Mouse (Mus musculus) CH12.LX (cell line): ENCODE data around the gene Lama5. TPM values are rescaled to one million over a fixed set of nuclear protein-coding genes. Genes with fewer than 3 reads are reported as not detected.

ENCODE experiments used
- DNase-seq: peaks from one replicate; pipeline ENCODE4 v3.0.0-alpha.2; 2013; ENCODE audit errors: extremely low read depth
- H3K27ac ChIP-seq: 2 replicates; pipeline ENCODE4 v1.5.1; 2012; ENCODE audit warnings: low read depth, mild to moderate bottlenecking, control low read depth, moderate library complexity; ENCODE audit not compliant: insufficient read depth
- H3K27me3 ChIP-seq: replicated peaks from 2 replicates; pipeline ENCODE3; 2012; ENCODE audit warnings: inconsistent platforms
- H3K36me3 ChIP-seq, 2 experiments: replicated peaks in 1 of 2; 2 replicates each; pipeline versions ENCODE3 to v1.6.1; 2012; ENCODE audit warnings: inconsistent platforms in 1 of 2, low read length in 1 of 2, mild to moderate bottlenecking in 1 of 2, mixed read lengths in 1 of 2, moderate library complexity in 1 of 2; ENCODE audit not compliant: control insufficient read depth in 1 of 2, insufficient read depth in 1 of 2
- H3K4me1 ChIP-seq, 2 experiments: 2 replicates each; pipeline ENCODE4 v1.6.1; 2012; ENCODE audit warnings: inconsistent platforms in 1 of 2, moderate library complexity in 1 of 2; ENCODE audit not compliant: insufficient read depth in 2 of 2, control insufficient read depth in 1 of 2
- H3K4me2 ChIP-seq: 2 replicates; pipeline ENCODE4 v1.6.1; 2012; ENCODE audit warnings: low read depth, mild to moderate bottlenecking, control low read depth; ENCODE audit not compliant: poor library complexity, insufficient read depth, severe bottlenecking
- H3K4me3 ChIP-seq, 3 experiments: fragments of 150-350 bp in 1 of 3; sonication (generic) in 1 of 3; replicated peaks in 1 of 3; 2 replicates each; pipeline versions ENCODE3 to v1.5.1; 2011 to 2012; ENCODE audit warnings: low read depth in 2 of 3, low read length in 2 of 3, mild to moderate bottlenecking in 2 of 3, moderate library complexity in 2 of 3, control low read depth in 1 of 3, improper control_type of control experiment in 1 of 3, inconsistent platforms in 1 of 3, mixed read lengths in 1 of 3; ENCODE audit not compliant: poor library complexity in 1 of 3
- H3K79me2 ChIP-seq: replicated peaks from 2 replicates; pipeline ENCODE4 v1.6.1; 2012; ENCODE audit warnings: mild to moderate bottlenecking, moderate library complexity; ENCODE audit not compliant: control insufficient read depth, poor library complexity, insufficient read depth, severe bottlenecking; ENCODE audit errors: extremely low read depth
- H3K9ac ChIP-seq: 2 replicates; pipeline ENCODE4 v1.6.1; 2012; ENCODE audit warnings: low read depth, mild to moderate bottlenecking, control low read depth, moderate library complexity; ENCODE audit not compliant: insufficient read depth
- H3K9me3 ChIP-seq: replicated peaks from 2 replicates; pipeline ENCODE3; 2012; ENCODE audit warnings: low read length, inconsistent platforms, mixed read lengths
- BHLHE40 ChIP-seq: IDR thresholded peaks from 2 replicates; pipeline ENCODE4 v1.6.1; 2011; ENCODE audit warnings: mild to moderate bottlenecking, low read depth, low read length, improper control_type of control experiment
- E2F4 ChIP-seq: IDR thresholded peaks from 2 replicates; pipeline ENCODE4 v1.6.1; 2011; ENCODE audit warnings: low read depth, low read length, improper control_type of control experiment; ENCODE audit not compliant: insufficient replicate concordance
- EP300 ChIP-seq: IDR thresholded peaks from 2 replicates; pipeline ENCODE4 v1.6.1; 2011; ENCODE audit warnings: low read length, improper control_type of control experiment
- ETS1 ChIP-seq: conservative IDR thresholded peaks from 2 replicates; pipeline ENCODE4 v1.6.1; 2012; ENCODE audit warnings: low read depth, mild to moderate bottlenecking, inconsistent platforms, low read length, improper control_type of control experiment, moderate library complexity
- KAT2A ChIP-seq: IDR thresholded peaks from 2 replicates; pipeline ENCODE4 v1.6.1; 2012; ENCODE audit warnings: low read length, improper control_type of control experiment, inconsistent platforms; ENCODE audit not compliant: insufficient replicate concordance
- MAFK ChIP-seq: IDR thresholded peaks from 2 replicates; pipeline ENCODE4 v1.6.1; 2011; ENCODE audit warnings: low read length, improper control_type of control experiment; ENCODE audit not compliant: insufficient replicate concordance
- MAX ChIP-seq: IDR thresholded peaks from 2 replicates; pipeline ENCODE4 v1.6.1; 2011; ENCODE audit warnings: low read length, improper control_type of control experiment
- MAZ ChIP-seq: IDR thresholded peaks from 2 replicates; pipeline ENCODE4 v1.6.1; 2012; ENCODE audit warnings: low read depth, mild to moderate bottlenecking, inconsistent platforms, low read length, improper control_type of control experiment, moderate library complexity
- MEF2A ChIP-seq: IDR thresholded peaks from 2 replicates; pipeline ENCODE4 v1.6.1; 2014; ENCODE audit warnings: low read depth, mild to moderate bottlenecking, inconsistent platforms, low read length, improper control_type of control experiment, borderline replicate concordance
- MXI1 ChIP-seq: IDR thresholded peaks from 2 replicates; pipeline ENCODE4 v1.6.1; 2011; ENCODE audit warnings: mild to moderate bottlenecking, low read depth, low read length, improper control_type of control experiment
- NRF1 ChIP-seq: IDR thresholded peaks from 2 replicates; pipeline ENCODE4 v1.6.1; 2014; ENCODE audit warnings: low read depth, mild to moderate bottlenecking, inconsistent platforms, low read length, improper control_type of control experiment, moderate library complexity
- PAX5 ChIP-seq: IDR thresholded peaks from 2 replicates; pipeline ENCODE4 v1.6.1; 2012; ENCODE audit warnings: low read length, inconsistent platforms, mixed read lengths
- POLR2A ChIP-seq: IDR thresholded peaks from 2 replicates; pipeline ENCODE4 v1.6.1; 2011; ENCODE audit warnings: low read depth, mild to moderate bottlenecking, improper control_type of control experiment, low read length
- POLR2AphosphoS2 ChIP-seq: IDR thresholded peaks from 2 replicates; pipeline ENCODE4 v1.6.1; 2011; ENCODE audit warnings: low read depth, low read length, improper control_type of control experiment
- RAD21 ChIP-seq: IDR thresholded peaks from 2 replicates; pipeline ENCODE4 v1.6.1; 2011; ENCODE audit warnings: low read depth, mild to moderate bottlenecking, low read length, improper control_type of control experiment, moderate library complexity
- RCOR1 ChIP-seq: conservative IDR thresholded peaks from 2 replicates; pipeline ENCODE4 v1.6.1; 2012; ENCODE audit warnings: low read depth, mild to moderate bottlenecking, inconsistent platforms, low read length, improper control_type of control experiment
- SIN3A ChIP-seq: IDR thresholded peaks from 2 replicates; pipeline ENCODE4 v1.6.1; 2012; ENCODE audit warnings: low read length, improper control_type of control experiment, inconsistent platforms
- TCF12 ChIP-seq: IDR thresholded peaks from 2 replicates; pipeline ENCODE4 v1.6.1; 2014; ENCODE audit warnings: low read depth, mild to moderate bottlenecking, inconsistent platforms, low read length, improper control_type of control experiment
- UBTF ChIP-seq: IDR thresholded peaks from 2 replicates; pipeline ENCODE4 v1.6.1; 2012; ENCODE audit warnings: low read depth, mild to moderate bottlenecking, inconsistent platforms, low read length, improper control_type of control experiment, moderate library complexity
- USF1 ChIP-seq: IDR thresholded peaks from 2 replicates; pipeline ENCODE4 v1.6.1; 2014; ENCODE audit warnings: low read depth, mild to moderate bottlenecking, inconsistent platforms, low read length, improper control_type of control experiment
- USF2 ChIP-seq: conservative IDR thresholded peaks from 2 replicates; pipeline ENCODE4 v1.6.1; 2011; ENCODE audit warnings: low read depth, low read length, improper control_type of control experiment
- ZC3H11A ChIP-seq: IDR thresholded peaks from 2 replicates; pipeline ENCODE4 v1.6.1; 2012; ENCODE audit warnings: low read depth, mild to moderate bottlenecking, inconsistent platforms, low read length, improper control_type of control experiment
- ZKSCAN1 ChIP-seq: IDR thresholded peaks from 2 replicates; pipeline ENCODE4 v1.6.1; 2012; ENCODE audit warnings: low read depth, inconsistent platforms, low read length, improper control_type of control experiment, borderline replicate concordance
- ZMIZ1 ChIP-seq: IDR thresholded peaks from 2 replicates; pipeline ENCODE4 v1.6.1; 2012; ENCODE audit warnings: low read depth, mild to moderate bottlenecking, inconsistent platforms, low read length, improper control_type of control experiment
- dilution Hi-C: fragments of 300-500 bp; cut with MboI; formaldehyde crosslinking; loops from 2 replicates; pipeline ENCODE4 v1.14.3; 2020; ENCODE audit warnings: low sequenced_read_pairs; ENCODE audit not compliant: extremely low pct_unique_long_range_greater_than_20kb, extremely low pct_ligation_motif_present
- in situ Hi-C: fragments of 300-500 bp; cut with MboI; formaldehyde crosslinking; loops from 3 replicates; pipeline ENCODE4 v1.14.3; 2019; ENCODE audit warnings: low sequenced_read_pairs, low pct_ligation_motif_present, low pct_unique_long_range_greater_than_20kb, mixed read lengths
- polyA plus RNA-seq: library from polyadenylated mRNA; unstranded; fragments of >175 nt; gene quantifications from 2 replicates; pipeline ENCODE4 v1.2.1, GENCODE M21; 2012; ENCODE audit warnings: low read depth; ENCODE audit not compliant: insufficient read length
- total RNA-seq, 2 experiments: library from RNA; depleted of rRNA; stranded (reverse); fragments of 300-350 nt in 1 of 2; fragments of >200 nt in 1 of 2; gene quantifications; 2 replicates each; pipeline ENCODE4 v1.2.3; 2012 to 2014

The Lama5 gene
- total and polyA plus RNA-seq, 3 experiments: 0.20 to 0.85 (median 0.67) TPM

DNA sequence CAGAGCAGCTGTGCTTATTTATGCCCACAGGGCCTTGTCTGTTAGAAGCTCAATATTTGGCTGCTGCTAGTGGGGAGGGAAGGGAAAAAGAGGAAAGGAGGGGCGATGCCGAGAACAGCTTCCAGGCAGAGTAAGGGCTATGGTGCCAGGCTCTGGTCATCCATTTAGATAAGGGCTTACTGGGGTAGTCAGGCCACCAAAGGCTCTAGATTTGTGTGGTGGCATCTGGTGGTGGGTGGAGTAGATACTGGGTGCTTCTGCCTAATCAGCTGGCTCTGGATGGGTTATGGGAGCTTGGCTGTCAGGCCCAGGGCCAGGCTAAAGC is 19.7 kb downstream of the Lama5 start:
- Histone ChIP-seq H3K9me3 (no peaks in the 10 kb centered on the region), H3K27ac (no peak overlapping the region), H3K27me3 (peaks cover 44% of the 10 kb centered on the region), H3K79me2 (no peaks in the 10 kb centered on the region), H3K4me2 (no peak overlapping the region), H3K9ac (no peak overlapping the region), H3K4me3 (no peak overlapping the region), H3K4me1 (peaks cover 10 to 20% of the 10 kb centered on the region in 2 experiments)
- dilution Hi-C loops (no loop called here), in situ Hi-C loops (no loop called here)
- no peak for DNase-seq
- TF ChIP-seq PAX5: no peak
- TF ChIP-seq, all 38 proteins: peak for 0
- no peaks in the 10 kb centered on the region for H3K36me3 ChIP-seq

DNA sequence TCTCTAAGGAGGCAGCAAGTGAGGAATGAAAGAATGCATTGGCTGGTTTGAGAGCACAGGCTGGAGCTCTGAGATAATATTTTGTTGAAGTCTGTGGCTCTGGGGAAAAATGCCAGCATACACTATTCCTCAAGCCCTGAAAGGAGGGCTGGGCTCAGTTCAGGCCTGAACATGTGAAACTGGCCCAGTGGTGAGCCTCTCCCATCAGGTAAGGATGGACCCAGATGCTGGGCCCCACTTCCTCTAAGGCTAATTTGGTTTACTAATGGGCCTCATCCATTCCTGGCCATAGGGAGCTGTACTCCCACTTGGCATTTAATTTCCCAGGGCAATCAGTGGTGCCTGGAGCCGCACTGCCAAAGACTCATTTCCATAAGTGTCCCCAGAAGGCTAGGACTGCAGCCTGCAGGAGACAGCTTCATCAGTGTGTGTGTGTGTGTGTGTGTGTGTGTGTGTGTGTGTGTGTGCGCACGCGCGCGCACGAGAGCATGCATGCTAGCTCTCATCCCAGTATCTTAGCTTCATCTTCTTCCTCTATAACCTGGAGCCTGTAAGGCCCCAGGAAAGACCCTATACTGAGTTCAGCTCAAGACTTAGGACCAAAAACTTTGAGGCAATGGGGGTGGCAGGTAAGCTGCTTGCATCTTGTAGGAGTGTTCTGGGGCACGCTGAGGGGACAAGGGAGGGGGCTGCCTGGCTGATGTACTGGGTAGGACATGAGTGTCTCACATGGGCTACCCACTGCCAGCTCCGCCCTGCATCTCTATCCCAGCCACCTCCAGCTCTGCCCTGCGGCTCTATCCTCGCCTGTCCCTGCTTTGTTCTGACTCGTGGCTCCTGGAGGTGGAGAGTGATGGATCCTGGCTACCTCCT is 20.3 kb downstream of the Lama5 start:
- dilution Hi-C loops (no loop called here), in situ Hi-C loops (no loop called here)
- Histone ChIP-seq H3K79me2 (no peaks in the 10 kb centered on the region), H3K27me3 (peaks cover 50% of the 10 kb centered on the region), H3K9ac (no peak overlapping the region), H3K9me3 (no peaks in the 10 kb centered on the region), H3K27ac (no peak overlapping the region), H3K4me1 (peaks cover 10 to 20% of the 10 kb centered on the region in 2 experiments), H3K4me2 (no peak overlapping the region), H3K36me3 (no peaks in the 10 kb centered on the region), H3K4me3 (no peak overlapping the region)
- TF ChIP-seq UBTF: no peak
- no peak for TF ChIP-seq USF2
- TF ChIP-seq MAZ: no peak
- no peak for TF ChIP-seq PAX5
- TF ChIP-seq ZMIZ1: no peak
- no peak for TF ChIP-seq MAX
- TF ChIP-seq MEF2A: no peak
- no peak for TF ChIP-seq SIN3A
- TF ChIP-seq NRF1: no peak
- no peak for TF ChIP-seq KAT2A
- no peak for TF ChIP-seq ZC3H11A
- no peak for TF ChIP-seq POLR2A
- DNase-seq: no peak

GRCm38 (mm10) chr2:180204501-180204900 is 21.2 kb downstream of the Lama5 start:
- H3K27ac ChIP-seq: no peak overlapping the region
- peaks cover 55% of the 10 kb centered on the region for H3K27me3 ChIP-seq
- H3K9ac ChIP-seq: no peak overlapping the region
- H3K79me2 ChIP-seq: no peaks in the 10 kb centered on the region
- H3K4me2 ChIP-seq: no peak overlapping the region
- DNase-seq: no peak
- dilution Hi-C loops (no loop called here), in situ Hi-C loops (no loop called here)
- H3K36me3 ChIP-seq: no peaks in the 10 kb centered on the region
- H3K4me3 ChIP-seq: no peak overlapping the region
- no peaks in the 10 kb centered on the region for H3K9me3 ChIP-seq
- peaks cover 10 to 20% of the 10 kb centered on the region in 2 experiments for H3K4me1 ChIP-seq
- TF ChIP-seq USF1 (no peak), RAD21 (no peak), BHLHE40 (no peak), ETS1 (no peak), MAFK (no peak), ZKSCAN1 (no peak), RCOR1 (no peak), USF2 (no peak), NRF1 (no peak), MEF2A (no peak), MXI1 (no peak), MAZ (no peak), ZMIZ1 (no peak), EP300 (no peak), SIN3A (no peak), PAX5 (no peak), POLR2AphosphoS2 (no peak), E2F4 (no peak), KAT2A (no peak), TCF12 (no peak)
